Comparison of ENCODE assay signal across 25 mouse cellular contexts in the genomic region with DNA sequence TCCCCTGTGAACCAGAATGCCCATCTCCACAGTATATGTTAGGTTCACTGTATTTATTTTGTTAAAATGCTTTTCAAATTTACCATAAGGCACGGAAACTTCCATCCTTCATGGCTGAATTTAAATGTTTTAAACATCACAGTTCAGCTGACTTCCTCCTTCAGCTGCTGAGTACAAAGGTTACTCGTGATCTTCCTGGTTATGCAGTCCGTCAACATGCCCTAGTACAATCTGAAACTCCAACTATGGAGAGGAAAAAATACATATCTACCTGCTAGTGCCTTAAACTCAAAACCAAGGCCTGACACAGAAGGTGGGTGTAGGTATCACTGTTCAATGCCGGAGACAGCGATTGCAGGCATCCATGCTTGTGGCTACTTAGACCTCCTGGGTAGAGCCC.
"Had no signal": no experiment of that assay in that cellular context is flagged by ENCODE, and none has a peak within 500 bp of the region (broad histone marks: within the 10 kb centered on the region; RNA-seq: fewer than 3 reads in every experiment).

No protein-coding gene starts in this region.

- H3K9me3 ChIP-seq: heart, embryonic 10.5 days; heart, embryonic 12.5 days; hindbrain, embryonic 12.5 days; kidney, embryonic 15.5 days; limb, embryonic 10.5 days; limb, embryonic 12.5 days; liver, embryonic 13.5 days; liver, embryonic 15.5 days had no signal

- H3K27ac ChIP-seq: heart, embryonic 10.5 days; hindbrain, embryonic 12.5 days; hindbrain, embryonic 14.5 days; kidney, embryonic 15.5 days; kidney, postnatal 0 days; layer of hippocampus, adult 2 months; limb, embryonic 10.5 days; limb, embryonic 12.5 days; liver, embryonic 13.5 days; liver, embryonic 15.5 days had no signal

- H3K27me3 ChIP-seq: heart, embryonic 12.5 days; hindbrain, embryonic 12.5 days; kidney, embryonic 15.5 days; limb, embryonic 12.5 days; liver, embryonic 13.5 days; liver, embryonic 15.5 days had no signal

- H3K4me2 ChIP-seq: heart, embryonic 12.5 days; hindbrain, embryonic 12.5 days; hindbrain, embryonic 14.5 days; kidney, embryonic 15.5 days; limb, embryonic 12.5 days; liver, embryonic 11.5 days; liver, embryonic 13.5 days; liver, embryonic 15.5 days had no signal

- H3K36me3 ChIP-seq: heart, embryonic 10.5 days; heart, embryonic 12.5 days; hindbrain, embryonic 12.5 days; kidney, embryonic 15.5 days; limb, embryonic 10.5 days; limb, embryonic 12.5 days; liver, embryonic 13.5 days; liver, embryonic 15.5 days had no signal

- H3K4me1 ChIP-seq: liver, embryonic 13.5 days; liver, embryonic 15.5 days had no signal

- ATAC-seq: forebrain, postnatal 0 days; hindbrain, embryonic 16.5 days; inflammation-experienced regulatory T-cells, adult 6 months had no signal

- H3K9ac ChIP-seq: forebrain, postnatal 0 days; heart, embryonic 12.5 days; hindbrain, embryonic 12.5 days; hindbrain, embryonic 14.5 days; kidney, embryonic 15.5 days; limb, embryonic 12.5 days; liver, embryonic 13.5 days; liver, embryonic 15.5 days had no signal

- H3K4me3 ChIP-seq: heart, embryonic 10.5 days; heart, embryonic 12.5 days; hindbrain, embryonic 12.5 days; kidney, embryonic 15.5 days; layer of hippocampus, adult 2 months; limb, embryonic 10.5 days; limb, embryonic 12.5 days; liver, embryonic 13.5 days; liver, embryonic 15.5 days had no signal

- DNase-seq: forebrain, postnatal 0 days; gastrocnemius, postnatal 14 days; gastrocnemius, postnatal 36 days; heart, adult 18-20 months; heart, postnatal 10 days; kidney, adult 11 months; kidney, adult 2 months; kidney, adult 9 months; kidney, postnatal 14 days; kidney, postnatal 36 days; liver; liver, embryonic 13.5 days had no signal
